Mouse (Mus musculus): ENCODE data around the gene Atl2.

The Atl2 gene

GRCm38 (mm10) chr17:79895911-79896423, at the start of gene Atl2:
Atl2 (minus strand) TSS chr17:79896123.
- peak; percentile 41 for DNase-seq (ENCODE audit: extremely low spot score, low read depth, low spot score)

- DNase-seq (ENCODE audit: extremely low spot score, low read depth, low spot score), result no peak
These were observed 48.9 kb upstream of the Atl2 start for GRCm38 (mm10) chr17:79944851-79945250.

GRCm38 (mm10) chr17:79942418-79942817, 46.5 kb upstream of the Atl2 start:
- DNase-seq (ENCODE audit: extremely low spot score, low read depth, low spot score), result no peak

- no peak for DNase-seq (ENCODE audit: extremely low spot score, low read depth, low spot score)
These were observed 43.2 kb upstream of the Atl2 start for GRCm38 (mm10) chr17:79939133-79939532.

GRCm38 (mm10) chr17:79937921-79938601, 42.1 kb upstream of the Atl2 start:
- no peak for DNase-seq (ENCODE audit: extremely low spot score, low read depth, low spot score)

- DNase-seq (ENCODE audit: extremely low spot score, low read depth, low spot score), result no peak
These were observed 38.4 kb upstream of the Atl2 start for GRCm38 (mm10) chr17:79934370-79934769.

- DNase-seq (ENCODE audit: extremely low spot score, low read depth, low spot score), result no peak
These were observed 36.9 kb upstream of the Atl2 start for GRCm38 (mm10) chr17:79932676-79933278.

- DNase-seq (ENCODE audit: extremely low spot score, low read depth, low spot score), result no peak
These were observed 31.2 kb upstream of the Atl2 start for GRCm38 (mm10) chr17:79927110-79927509.

GRCm38 (mm10) chr17:79926486-79926885, 30.6 kb upstream of the Atl2 start:
- DNase-seq (ENCODE audit: extremely low spot score, low read depth, low spot score), result no peak

GRCm38 (mm10) chr17:79925865-79926421, 30.0 kb upstream of the Atl2 start:
- no peak for DNase-seq (ENCODE audit: extremely low spot score, low read depth, low spot score)

GRCm38 (mm10) chr17:79920355-79920754, 24.4 kb upstream of the Atl2 start:
- no peak for DNase-seq (ENCODE audit: extremely low spot score, low read depth, low spot score)

GRCm38 (mm10) chr17:79919566-79920350, 23.8 kb upstream of the Atl2 start:
- no peak for DNase-seq (ENCODE audit: extremely low spot score, low read depth, low spot score)

GRCm38 (mm10) chr17:79918484-79919004, 22.6 kb upstream of the Atl2 start:
- no peak for DNase-seq (ENCODE audit: extremely low spot score, low read depth, low spot score)

- no peak for DNase-seq (ENCODE audit: extremely low spot score, low read depth, low spot score)
These were observed 21.1 kb upstream of the Atl2 start for GRCm38 (mm10) chr17:79916996-79917395.

- DNase-seq (ENCODE audit: extremely low spot score, low read depth, low spot score), result no peak
These were observed 16.3 kb upstream of the Atl2 start for GRCm38 (mm10) chr17:79912174-79912573.

- no peak for DNase-seq (ENCODE audit: extremely low spot score, low read depth, low spot score)
These were observed 15.8 kb upstream of the Atl2 start for GRCm38 (mm10) chr17:79911718-79912117.

- DNase-seq (ENCODE audit: extremely low spot score, low read depth, low spot score), result no peak
These were observed 13.6 kb upstream of the Atl2 start for GRCm38 (mm10) chr17:79909571-79909970.

- DNase-seq (ENCODE audit: extremely low spot score, low read depth, low spot score), result no peak
These were observed 11.8 kb upstream of the Atl2 start for GRCm38 (mm10) chr17:79907698-79908097.

GRCm38 (mm10) chr17:79906791-79907494, 11.0 kb upstream of the Atl2 start:
- DNase-seq (ENCODE audit: extremely low spot score, low read depth, low spot score), result no peak

GRCm38 (mm10) chr17:79904593-79904992, 8.7 kb upstream of the Atl2 start:
- DNase-seq (ENCODE audit: extremely low spot score, low read depth, low spot score), result no peak

- no peak for DNase-seq (ENCODE audit: extremely low spot score, low read depth, low spot score)
These were observed 5.3 kb upstream of the Atl2 start for GRCm38 (mm10) chr17:79901207-79901606.
